Mouse (Mus musculus) MEL (cell line): ENCODE data around the gene Ncstn. TPM values are rescaled to one million over a fixed set of nuclear protein-coding genes. Genes with fewer than 3 reads are reported as not detected.

Experiments used
- DNase-seq: peaks from one replicate; pipeline ENCODE4 v3.0.0; 2011; ENCODE audit warnings: low read depth, low spot score
- H3K27ac ChIP-seq: 2 replicates; pipeline ENCODE4 v1.5.1; 2012; ENCODE audit warnings: low read depth, mild to moderate bottlenecking, control low read depth, low read length, moderate library complexity; ENCODE audit not compliant: control insufficient read depth
- H3K27me3 ChIP-seq, 2 experiments: fragments of 150-350 bp in 1 of 2; sonication (generic) in 1 of 2; 2 replicates each; pipeline ENCODE4 v1.6.1; 2012; ENCODE audit warnings: low read length in 2 of 2, mild to moderate bottlenecking in 2 of 2, improper control_type of control experiment in 1 of 2, moderate library complexity in 1 of 2; ENCODE audit not compliant: insufficient read depth in 2 of 2, control insufficient read depth in 1 of 2
- H3K36me3 ChIP-seq, 2 experiments: 2 replicates each; pipeline ENCODE4 v1.6.1; 2012 to 2014; ENCODE audit warnings: low read length in 2 of 2, improper control_type of control experiment in 1 of 2, inconsistent platforms in 1 of 2, mild to moderate bottlenecking in 1 of 2; ENCODE audit not compliant: insufficient read depth in 2 of 2, control insufficient read depth in 1 of 2
- H3K4me1 ChIP-seq, 2 experiments: fragments of 150-350 bp in 1 of 2; sonication (generic) in 1 of 2; 2 replicates each; pipeline ENCODE4 v1.6.1; 2012; ENCODE audit warnings: low read length in 2 of 2, improper control_type of control experiment in 1 of 2, mild to moderate bottlenecking in 1 of 2; ENCODE audit not compliant: insufficient read depth in 2 of 2, control insufficient read depth in 1 of 2
- H3K4me3 ChIP-seq, 2 experiments: fragments of 150-350 bp in 1 of 2; sonication (generic) in 1 of 2; 2 replicates each; pipeline ENCODE4 v1.5.1; 2012; ENCODE audit warnings: low read depth in 2 of 2, low read length in 2 of 2, mild to moderate bottlenecking in 2 of 2, moderate library complexity in 2 of 2, control low read depth in 1 of 2, improper control_type of control experiment in 1 of 2; ENCODE audit not compliant: control insufficient read depth in 1 of 2, insufficient read depth in 1 of 2
- H3K79me2 ChIP-seq: 2 replicates; pipeline ENCODE4 v1.6.1; 2012; ENCODE audit warnings: mild to moderate bottlenecking, low read length, moderate library complexity; ENCODE audit not compliant: control insufficient read depth, poor library complexity, insufficient read depth
- H3K9ac ChIP-seq: 2 replicates; pipeline ENCODE4 v1.6.1; 2012; ENCODE audit warnings: low read depth, mild to moderate bottlenecking, control low read depth, low read length, moderate library complexity; ENCODE audit not compliant: control insufficient read depth, poor library complexity, severe bottlenecking
- H3K9me3 ChIP-seq: fragments of 150-350 bp; sonication (generic); replicated peaks from 2 replicates; pipeline ENCODE4 v1.6.1; 2012; ENCODE audit warnings: mild to moderate bottlenecking, low read length, improper control_type of control experiment, moderate library complexity; ENCODE audit not compliant: insufficient read depth
- BHLHE40 ChIP-seq: IDR thresholded peaks from 2 replicates; pipeline ENCODE4 v1.6.1; 2012; ENCODE audit warnings: low read depth, mild to moderate bottlenecking, inconsistent platforms, low read length, improper control_type of control experiment, borderline replicate concordance
- CHD2 ChIP-seq: IDR thresholded peaks from 2 replicates; pipeline ENCODE4 v1.6.1; 2011; ENCODE audit warnings: low read length, improper control_type of control experiment
- CTCF ChIP-seq, 3 experiments: IDR thresholded peaks in 2 of 3; conservative IDR thresholded peaks in 1 of 3; 2 replicates each; pipeline ENCODE4 v1.5.1; 2011 to 2012; ENCODE audit warnings: low read length in 3 of 3, low read depth in 2 of 3, mild to moderate bottlenecking in 2 of 3, improper control_type of control experiment in 1 of 3, inconsistent platforms in 1 of 3, mixed read lengths in 1 of 3, moderate library complexity in 1 of 3; ENCODE audit not compliant: control insufficient read depth in 1 of 3, insufficient read depth in 1 of 3, poor library complexity in 1 of 3, severe bottlenecking in 1 of 3
- HCFC1 ChIP-seq: IDR thresholded peaks from 2 replicates; pipeline ENCODE4 v1.6.1; 2012; ENCODE audit warnings: low read depth, mild to moderate bottlenecking, inconsistent platforms, low read length, improper control_type of control experiment, moderate library complexity
- MAX ChIP-seq: IDR thresholded peaks from 2 replicates; pipeline ENCODE4 v1.6.1; 2011; ENCODE audit warnings: low read length, improper control_type of control experiment
- MEF2A ChIP-seq: IDR thresholded peaks from 2 replicates; pipeline ENCODE4 v1.6.1; 2014; ENCODE audit warnings: low read depth, mild to moderate bottlenecking, inconsistent platforms, low read length, improper control_type of control experiment; ENCODE audit not compliant: poor library complexity, insufficient replicate concordance, severe bottlenecking; ENCODE audit errors: extremely low read depth
- RAD21 ChIP-seq: IDR thresholded peaks from 2 replicates; pipeline ENCODE4 v1.6.1; 2011; ENCODE audit warnings: mild to moderate bottlenecking, low read depth, low read length, improper control_type of control experiment
- TBP ChIP-seq: IDR thresholded peaks from 2 replicates; pipeline ENCODE4 v1.8.0; 2011; ENCODE audit warnings: low read depth, low read length, improper control_type of control experiment
- ZC3H11A ChIP-seq: IDR thresholded peaks from 2 replicates; pipeline ENCODE4 v1.6.1; 2012; ENCODE audit warnings: low read depth, mild to moderate bottlenecking, inconsistent platforms, low read length, improper control_type of control experiment
- ZKSCAN1 ChIP-seq: IDR thresholded peaks from 2 replicates; pipeline ENCODE4 v1.6.1; 2012; ENCODE audit warnings: low read depth, mild to moderate bottlenecking, inconsistent platforms, low read length, improper control_type of control experiment, moderate library complexity
- polyA plus RNA-seq, 2 experiments: library from polyadenylated mRNA; stranded (reverse) in 1 of 2; unstranded in 1 of 2; fragments of >175 nt in 1 of 2; fragments of >200 nt in 1 of 2; gene quantifications; 2 replicates each; pipeline versions ENCODE4 v1.2.1 to v1.2.4; 2012; ENCODE audit warnings: low replicate concordance in 2 of 2, low read depth in 1 of 2; ENCODE audit not compliant: insufficient read length in 2 of 2, insufficient read depth in 1 of 2, missing spikeins in 1 of 2
- total RNA-seq: library from RNA; depleted of rRNA; stranded (reverse); fragments of 300-350 nt; gene quantifications from 2 replicates; pipeline ENCODE4 v1.2.3, GENCODE M21; 2012

Gene Ncstn
- total and polyA plus RNA-seq, 3 experiments, result 9.9 to 38.5 TPM; not detected in 1

- H3K4me1 ChIP-seq, result 0 out of 4 replicates have a peak, but pooled peaks cover 0 to 5% of the 10 kb centered on the region in 2 experiments
- TF ChIP-seq MEF2A (no peak), ZKSCAN1 (no peak), BHLHE40 (no peak), RAD21 (no peak), HCFC1 (no peak), MAX (no peak), CHD2 (no peak)
- no peak for DNase-seq
Measured at GRCm38 (mm10) chr1:172116948-172117347, 34.4 kb upstream of the Ncstn start.

GRCm38 (mm10) chr1:172107777-172108477 lies 25.3 kb upstream of the Ncstn start:
- no peak overlapping the region for H3K4me3 ChIP-seq
- no peak for TF ChIP-seq ZKSCAN1
- TF ChIP-seq TBP, result no peak
- TF ChIP-seq, all 39 proteins: peak for 0
- no peak for DNase-seq
- Histone ChIP-seq H3K36me3 (peaks cover 0 to 50% of the 10 kb centered on the region in 2 experiments; a peak in 2 of 4 replicates), H3K9me3 (no peaks in the 10 kb centered on the region), H3K4me1 (no peaks in the 10 kb centered on the region), H3K27ac (no peak overlapping the region), H3K27me3 (no peaks in the 10 kb centered on the region), H3K79me2 (no peaks in the 10 kb centered on the region), H3K9ac (no peak overlapping the region)

More at GRCm38 (mm10) chr1:172116948-172117347, 34.4 kb upstream of the Ncstn start:
- H3K27me3 ChIP-seq, result no peaks in the 10 kb centered on the region
- no peak overlapping the region for H3K27ac ChIP-seq
- no peaks in the 10 kb centered on the region for H3K9me3 ChIP-seq
- peaks cover 0 to 42% of the 10 kb centered on the region in 2 experiments; a peak in 2 of 4 replicates for H3K36me3 ChIP-seq
- H3K4me3 ChIP-seq, result no peak overlapping the region
- no peaks in the 10 kb centered on the region for H3K79me2 ChIP-seq
- H3K9ac ChIP-seq, result no peak overlapping the region

- H3K9me3 ChIP-seq, result no peaks in the 10 kb centered on the region
- H3K27me3 ChIP-seq, result no peaks in the 10 kb centered on the region
- H3K4me1 ChIP-seq, result no peaks in the 10 kb centered on the region
- no peak overlapping the region for H3K9ac ChIP-seq
- H3K27ac ChIP-seq, result no peak overlapping the region
- peaks cover 0 to 43% of the 10 kb centered on the region in 2 experiments; a peak in 2 of 4 replicates for H3K36me3 ChIP-seq
- no peak; a peak in 1 of 6 replicates for TF ChIP-seq CTCF (IDR thresholded peaks at IDR 0.05 in 2 of 3, conservative IDR thresholded peaks at IDR 0.05 in 1 of 3; ENCODE audit: control insufficient read depth in 1 of 3, insufficient read depth in 1 of 3, low read depth in 2 of 3, low read length in 3 of 3, poor library complexity in 1 of 3, severe bottlenecking in 1 of 3)
- TF ChIP-seq ZC3H11A, result no peak
- no peak for TF ChIP-seq ZKSCAN1
- no peak for TF ChIP-seq TBP
- TF ChIP-seq HCFC1, result no peak
- no peak for DNase-seq
- no peaks in the 10 kb centered on the region for H3K79me2 ChIP-seq
- H3K4me3 ChIP-seq, result no peak overlapping the region
Measured at GRCm38 (mm10) chr1:172105101-172105500, 22.5 kb upstream of the Ncstn start.
